Mouse (Mus musculus) erythroblast, adult 5-6 weeks (primary cell): Measurements from ENCODE around the gene Ptprd. TPM values are rescaled to one million over a fixed set of nuclear protein-coding genes. Genes with fewer than 3 reads are reported as not detected.

Experiments used
- ATAC-seq: replicated peaks from 2 replicates; pipeline ENCODE4 v1.8.0; 2016; ENCODE audit warnings: moderate number of reproducible peaks, mild to moderate bottlenecking, moderate TSS enrichment, inconsistent platforms; ENCODE audit not compliant: poor library complexity, low FRiP score, severe bottlenecking
- total RNA-seq, 2 experiments: library from RNA; stranded (forward) in 1 of 2; stranded (reverse) in 1 of 2; fragments of 150-400 nt in 1 of 2; fragments of 200-764, 138-1000 nt in 1 of 2; gene quantifications; 2 replicates each; pipeline versions ENCODE4 v1.2.3 to v1.2.4; 2015 to 2017; ENCODE audit warnings: low replicate concordance in 2 of 2

Ptprd gene
- total RNA-seq, 2 experiments from 2014 or later: not detected

GRCm38 (mm10) chr4:75950582-75950981, 2261.2 kb downstream of the Ptprd start:
- ATAC-seq: no peak

GRCm38 (mm10) chr4:75894871-75895270, 2316.9 kb downstream of the Ptprd start:
- ATAC-seq: no peak
